Mouse (Mus musculus) CH12.LX (cell line): ENCODE results near the gene Runx2.

Experiments used
- CTCF ChIP-seq, 2 experiments: IDR thresholded peaks in 1 of 2; conservative IDR thresholded peaks in 1 of 2; 2 replicates each; pipeline ENCODE4 v1.5.1; 2011 to 2012; ENCODE audit warnings: low read depth in 2 of 2, low read length in 2 of 2, improper control_type of control experiment in 1 of 2, inconsistent platforms in 1 of 2, mild to moderate bottlenecking in 1 of 2, moderate library complexity in 1 of 2
- NELFE ChIP-seq: IDR thresholded peaks from 2 replicates; pipeline ENCODE4 v1.6.1; 2011; ENCODE audit warnings: low read depth, low read length, improper control_type of control experiment
- POLR2A ChIP-seq: IDR thresholded peaks from 2 replicates; pipeline ENCODE4 v1.6.1; 2011; ENCODE audit warnings: low read depth, mild to moderate bottlenecking, improper control_type of control experiment, low read length
- RCOR1 ChIP-seq: conservative IDR thresholded peaks from 2 replicates; pipeline ENCODE4 v1.6.1; 2012; ENCODE audit warnings: low read depth, mild to moderate bottlenecking, inconsistent platforms, low read length, improper control_type of control experiment

DNA sequence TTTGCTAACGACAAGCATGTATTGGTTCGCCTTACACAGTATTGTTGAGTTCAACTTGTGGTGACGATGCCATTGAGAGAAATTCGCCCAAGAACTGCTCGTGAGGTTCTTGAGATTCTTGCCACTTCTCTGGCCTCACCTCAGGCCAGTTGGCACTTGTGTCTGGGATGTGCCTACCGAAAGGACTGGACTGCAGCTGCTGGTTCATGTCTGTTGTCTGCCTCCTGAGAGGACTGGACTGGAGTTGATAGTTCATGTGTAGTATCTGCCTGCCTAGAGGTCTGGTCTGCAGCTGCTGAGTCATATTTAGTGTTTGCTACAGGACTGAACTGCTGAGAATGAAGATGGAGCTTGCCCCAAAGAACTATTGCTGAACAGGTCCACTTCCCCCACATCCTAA lies 296.4 kb downstream of the Runx2 start:
- TF ChIP-seq NELFE (no peak), POLR2A (no peak), RCOR1 (no peak), CTCF (conservative IDR thresholded peaks at IDR 0.05 in 1 of 2, IDR thresholded peaks at IDR 0.05 in 1 of 2; ENCODE audit: low read depth in 2 of 2, low read length in 2 of 2) (no peak)
